Mouse (Mus musculus): ENCODE data around the gene Gm42669. TPM values are rescaled to one million over a fixed set of nuclear protein-coding genes. Genes with fewer than 3 reads are reported as not detected.

The Gm42669 gene
- polyA plus RNA-seq, 1 experiment from 2014 or later = 0.26 TPM

DNA sequence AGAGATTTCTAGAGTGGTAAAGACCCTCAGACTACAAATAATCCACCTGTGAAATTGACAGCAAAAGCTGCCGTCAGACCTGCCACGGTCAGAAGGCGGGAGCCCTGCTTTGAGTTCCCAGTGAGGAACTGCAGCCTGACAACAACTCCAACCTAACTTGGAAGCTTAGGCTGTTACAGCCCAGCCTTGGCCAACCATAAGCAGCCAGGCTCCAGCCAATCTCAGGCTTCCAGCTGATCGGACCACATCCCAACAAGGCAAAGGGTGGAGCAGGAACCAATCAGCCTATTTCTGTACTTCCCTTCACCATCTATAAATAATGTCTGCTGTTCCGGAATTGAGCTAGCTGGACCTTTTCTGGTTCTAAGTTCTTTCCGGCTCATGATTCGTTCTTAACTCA lies 14.5 kb downstream of the Gm42669 start:
- 56% methylated on average over 7 of the region's 7 CpGs for WGBS
- no peaks in the 10 kb centered on the region for H3K9me3 ChIP-seq (replicated peaks)
- H3K4me1 ChIP-seq (replicated peaks) = 0 out of 2 replicates have a peak, but pooled peaks cover 3% of the 10 kb centered on the region
- no peak overlapping the region for H3K9ac ChIP-seq
- H3K36me3 ChIP-seq = no peaks in the 10 kb centered on the region
- H3K4me3 ChIP-seq = no peak overlapping the region
- no peaks in the 10 kb centered on the region for H3K27me3 ChIP-seq
- H3K27ac ChIP-seq = no peak overlapping the region
- 0 out of 2 replicates have a peak overlapping the region, but pooled peaks have one; percentile 13 for H3K4me2 ChIP-seq
- no peak for ATAC-seq (replicated peaks; ENCODE audit: insufficient number of reproducible peaks, insufficient read depth, low FRiP score, low read depth)

DNA sequence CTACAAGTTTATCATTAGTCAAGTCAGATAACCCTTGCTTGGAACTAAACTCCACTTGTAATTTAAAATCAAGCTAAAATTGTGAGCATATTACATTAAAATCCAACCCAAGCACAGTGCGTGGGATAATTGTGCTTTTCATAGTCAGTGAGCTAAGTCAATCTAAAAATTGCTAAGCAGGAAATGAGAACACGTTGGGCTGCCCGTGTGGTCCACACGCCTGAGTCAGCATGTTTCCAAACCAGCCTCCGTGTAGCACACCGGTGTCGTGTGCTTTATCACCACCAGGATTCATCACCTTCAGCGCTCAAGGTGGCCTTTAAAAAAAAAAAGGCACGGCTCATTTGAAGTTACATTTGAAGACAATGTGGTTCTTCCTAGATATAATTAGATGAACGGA lies 16.9 kb downstream of the Gm42669 start:
- Histone ChIP-seq H3K9me3 (replicated peaks) (no peaks in the 10 kb centered on the region), H3K27ac (no peak overlapping the region), H3K27me3 (no peaks in the 10 kb centered on the region), H3K4me2 (no peak overlapping the region), H3K9ac (no peak overlapping the region), H3K4me1 (replicated peaks) (0 out of 2 replicates have a peak, but pooled peaks cover 3% of the 10 kb centered on the region), H3K36me3 (no peaks in the 10 kb centered on the region), H3K4me3 (no peak overlapping the region)
- ATAC-seq (replicated peaks; ENCODE audit: insufficient number of reproducible peaks, insufficient read depth, low FRiP score, low read depth) = no peak
- 72% methylated on average over 10 of the region's 10 CpGs for WGBS

- Histone ChIP-seq H3K9ac (no peak overlapping the region), H3K9me3 (replicated peaks) (no peaks in the 10 kb centered on the region), H3K4me2 (no peak overlapping the region), H3K27ac (no peak overlapping the region), H3K27me3 (no peaks in the 10 kb centered on the region), H3K4me1 (replicated peaks) (no peaks in the 10 kb centered on the region), H3K4me3 (no peak overlapping the region), H3K36me3 (no peaks in the 10 kb centered on the region)
- no peak for ATAC-seq (replicated peaks; ENCODE audit: insufficient number of reproducible peaks, insufficient read depth, low FRiP score, low read depth)
- 85% methylated on average over 3 of the region's 3 CpGs for WGBS
Observed at GRCm38 (mm10) chr5:107528856-107529255, 21.4 kb downstream of the Gm42669 start.

DNA sequence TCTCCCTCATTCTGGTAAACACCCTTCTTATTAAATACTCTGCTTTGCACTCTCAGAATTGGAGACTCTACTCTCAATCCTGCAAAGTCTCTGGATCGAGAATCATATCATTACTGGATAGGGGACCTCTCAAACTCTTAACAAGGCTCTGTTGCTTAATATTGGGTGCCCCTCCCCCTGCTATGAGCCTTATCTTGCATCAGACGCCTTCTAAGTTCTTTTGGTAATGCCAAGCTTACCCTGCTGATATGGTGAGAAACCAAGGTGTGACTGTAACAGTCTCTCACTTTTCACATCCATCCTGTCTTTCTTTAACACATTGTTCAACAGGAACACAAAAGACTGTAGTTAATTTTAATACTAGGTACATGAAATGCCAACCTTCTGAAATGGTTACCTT lies 26.2 kb downstream of the Gm42669 start:
- H3K36me3 ChIP-seq = no peaks in the 10 kb centered on the region
- no peaks in the 10 kb centered on the region for H3K9me3 ChIP-seq (replicated peaks)
- no peak overlapping the region for H3K9ac ChIP-seq
- no peaks in the 10 kb centered on the region for H3K27me3 ChIP-seq
- H3K4me2 ChIP-seq = no peak overlapping the region
- no peak overlapping the region for H3K27ac ChIP-seq
- WGBS = 42% methylated on average over 2 of the region's 2 CpGs
- H3K4me1 ChIP-seq (replicated peaks) = no peaks in the 10 kb centered on the region
- H3K4me3 ChIP-seq = no peak overlapping the region
- no peak for ATAC-seq (replicated peaks; ENCODE audit: insufficient number of reproducible peaks, insufficient read depth, low FRiP score, low read depth)

- Histone ChIP-seq H3K4me2 (no peak within 1 kb of the TSS), H3K9me3 (replicated peaks) (no peaks in the 10 kb centered on the region), H3K27me3 (no peaks in the 10 kb centered on the region), H3K36me3 (no peaks in the 10 kb centered on the region), H3K27ac (no peak within 1 kb of the TSS), H3K4me3 (no peak within 1 kb of the TSS), H3K4me1 (replicated peaks) (no peaks in the 10 kb centered on the region), H3K9ac (no peak within 1 kb of the TSS)
- no peak for ATAC-seq (replicated peaks; ENCODE audit: insufficient number of reproducible peaks, insufficient read depth, low FRiP score, low read depth)
- 69% methylated on average over 15 of the region's 15 CpGs for WGBS
Observed at GRCm38 (mm10) chr5:107534581-107534980, 27.2 kb downstream of the Gm42669 start, which contains the start of gene 1700028K03Rik. Gene 1700028K03Rik (plus strand): TSS chr5:107534709.

DNA sequence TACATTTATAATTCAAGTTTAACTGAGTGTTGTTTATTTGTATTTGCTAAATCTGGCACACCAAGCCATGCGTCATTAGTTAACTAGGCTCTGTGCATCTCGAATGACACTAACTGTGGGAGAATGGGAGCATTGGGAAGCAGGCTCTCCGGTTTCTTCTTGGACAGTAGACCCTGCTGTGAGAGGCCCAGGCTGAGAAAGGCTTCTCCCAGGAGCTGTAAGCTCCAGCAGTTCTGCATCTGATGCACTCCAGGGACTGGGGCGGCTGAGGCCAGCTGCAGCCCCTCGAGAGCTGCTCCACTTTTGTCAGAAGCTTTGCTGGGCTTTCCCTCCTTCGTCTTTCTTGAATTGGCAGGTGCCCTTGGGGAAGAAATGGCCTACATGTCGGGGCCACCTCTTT lies 34.3 kb downstream of the Gm42669 start:
- Histone ChIP-seq H3K27ac (no peak overlapping the region), H3K4me2 (no peak overlapping the region), H3K4me3 (no peak overlapping the region), H3K36me3 (no peaks in the 10 kb centered on the region), H3K9ac (no peak overlapping the region), H3K27me3 (no peaks in the 10 kb centered on the region), H3K4me1 (replicated peaks) (0 out of 2 replicates have a peak, but pooled peaks cover 2% of the 10 kb centered on the region), H3K9me3 (replicated peaks) (no peaks in the 10 kb centered on the region)
- WGBS = 54% methylated on average over 7 of the region's 7 CpGs
- ATAC-seq (replicated peaks; ENCODE audit: insufficient number of reproducible peaks, insufficient read depth, low FRiP score, low read depth) = no peak

DNA sequence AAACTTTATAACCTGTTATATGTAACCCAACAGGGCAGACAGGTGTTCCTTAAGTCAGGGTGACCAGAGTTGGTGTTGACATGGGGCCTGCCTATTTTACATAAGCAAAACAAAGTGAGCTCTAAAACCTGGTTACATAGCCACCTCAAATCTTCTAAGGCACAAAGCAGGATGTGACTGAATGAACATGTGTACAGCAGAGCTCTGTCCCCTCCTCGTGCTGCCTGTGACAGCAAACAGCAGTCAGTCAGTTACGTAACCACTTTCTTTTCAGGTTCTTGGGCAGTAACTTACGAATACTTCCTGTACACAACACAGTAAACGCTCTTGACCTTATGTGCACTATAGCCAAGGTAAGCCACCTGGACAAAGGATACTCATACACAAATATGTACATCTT lies 38.5 kb downstream of the Gm42669 start:
- Histone ChIP-seq H3K9me3 (replicated peaks) (no peaks in the 10 kb centered on the region), H3K4me1 (replicated peaks) (0 out of 2 replicates have a peak, but pooled peaks cover 2% of the 10 kb centered on the region), H3K9ac (no peak overlapping the region), H3K27me3 (no peaks in the 10 kb centered on the region), H3K27ac (no peak overlapping the region), H3K36me3 (no peaks in the 10 kb centered on the region; the same call in 1 of the 2 replicates), H3K4me3 (no peak overlapping the region), H3K4me2 (no peak overlapping the region)
- no peak for ATAC-seq (replicated peaks; ENCODE audit: insufficient number of reproducible peaks, insufficient read depth, low FRiP score, low read depth)
- WGBS = 70% methylated on average over 4 of the region's 4 CpGs

GRCm38 (mm10) chr5:107547955-107548354 lies 40.5 kb downstream of the Gm42669 start:
- Histone ChIP-seq H3K4me2 (no peak overlapping the region), H3K27ac (no peak overlapping the region), H3K4me1 (replicated peaks) (0 out of 2 replicates have a peak, but pooled peaks cover 2% of the 10 kb centered on the region), H3K4me3 (no peak overlapping the region), H3K36me3 (no peaks in the 10 kb centered on the region; the same call in 1 of the 2 replicates), H3K9ac (no peak overlapping the region), H3K9me3 (replicated peaks) (no peaks in the 10 kb centered on the region), H3K27me3 (no peaks in the 10 kb centered on the region)
- no peak for ATAC-seq (replicated peaks; ENCODE audit: insufficient number of reproducible peaks, insufficient read depth, low FRiP score, low read depth)
- WGBS = 70% methylated on average over 3 of the region's 3 CpGs

GRCm38 (mm10) chr5:107548444-107548843 lies 41.0 kb downstream of the Gm42669 start:
- Histone ChIP-seq H3K27me3 (no peaks in the 10 kb centered on the region), H3K4me3 (no peak overlapping the region), H3K4me2 (no peak overlapping the region), H3K4me1 (replicated peaks) (0 out of 2 replicates have a peak, but pooled peaks cover 2% of the 10 kb centered on the region), H3K27ac (no peak overlapping the region), H3K36me3 (no peaks in the 10 kb centered on the region; the same call in 1 of the 2 replicates), H3K9me3 (replicated peaks) (no peaks in the 10 kb centered on the region), H3K9ac (no peak overlapping the region)
- no peak for ATAC-seq (replicated peaks; ENCODE audit: insufficient number of reproducible peaks, insufficient read depth, low FRiP score, low read depth)
- WGBS = 85% methylated on average over 3 of the region's 3 CpGs

DNA sequence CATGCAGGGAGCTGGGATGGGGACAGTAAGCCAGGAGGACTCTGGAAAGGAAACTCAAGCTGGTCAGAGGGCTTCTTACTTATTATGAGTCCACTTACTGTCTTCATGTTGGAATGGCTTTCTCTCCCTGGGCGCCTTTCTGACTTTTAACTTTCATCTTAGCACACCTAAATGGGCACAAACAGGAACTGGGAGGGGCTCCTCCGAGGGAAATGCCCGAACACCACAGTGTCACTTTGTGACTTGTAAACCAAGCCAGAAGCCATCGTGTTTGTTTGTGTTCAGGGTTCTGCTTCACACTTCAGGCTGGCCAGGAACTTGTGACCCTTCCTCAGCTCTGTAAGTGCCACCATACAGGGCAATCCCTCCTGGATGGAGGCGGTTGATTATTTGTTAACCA lies 46.9 kb downstream of the Gm42669 start:
- Histone ChIP-seq H3K4me2 (no peak overlapping the region), H3K4me3 (no peak overlapping the region), H3K36me3 (peaks cover 27% of the 10 kb centered on the region), H3K27me3 (no peaks in the 10 kb centered on the region), H3K9ac (no peak overlapping the region), H3K27ac (no peak overlapping the region), H3K4me1 (replicated peaks) (no peaks in the 10 kb centered on the region), H3K9me3 (replicated peaks) (no peaks in the 10 kb centered on the region)
- 76% methylated on average over 5 of the region's 5 CpGs for WGBS
- ATAC-seq (replicated peaks; ENCODE audit: insufficient number of reproducible peaks, insufficient read depth, low FRiP score, low read depth) = no peak

DNA sequence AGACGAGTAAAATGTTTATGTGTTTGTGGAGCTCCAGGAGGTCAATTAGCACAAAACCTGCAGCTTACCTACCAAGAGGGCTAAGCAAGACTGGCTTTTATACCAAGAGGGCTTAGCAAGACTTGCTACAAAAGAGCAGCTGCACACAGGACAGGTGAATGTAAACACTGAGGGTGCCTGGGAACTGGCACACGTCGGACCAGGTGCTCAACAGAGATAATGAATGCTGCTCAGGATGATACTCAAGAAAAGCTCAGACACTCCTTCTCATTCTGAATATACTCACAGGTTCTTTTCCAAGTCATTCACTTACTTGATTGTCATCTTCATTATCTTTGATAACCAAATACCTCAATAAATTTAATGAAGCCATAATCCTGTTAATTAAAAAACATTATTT lies 49.5 kb downstream of the Gm42669 start:
- Histone ChIP-seq H3K9ac (no peak overlapping the region), H3K27me3 (no peaks in the 10 kb centered on the region), H3K4me3 (no peak overlapping the region), H3K27ac (no peak overlapping the region), H3K36me3 (peaks cover 41% of the 10 kb centered on the region), H3K4me1 (replicated peaks) (no peaks in the 10 kb centered on the region), H3K9me3 (replicated peaks) (no peaks in the 10 kb centered on the region), H3K4me2 (no peak overlapping the region)
- WGBS = 78% methylated on average over 3 of the region's 3 CpGs
- no peak for ATAC-seq (replicated peaks; ENCODE audit: insufficient number of reproducible peaks, insufficient read depth, low FRiP score, low read depth)

DNA sequence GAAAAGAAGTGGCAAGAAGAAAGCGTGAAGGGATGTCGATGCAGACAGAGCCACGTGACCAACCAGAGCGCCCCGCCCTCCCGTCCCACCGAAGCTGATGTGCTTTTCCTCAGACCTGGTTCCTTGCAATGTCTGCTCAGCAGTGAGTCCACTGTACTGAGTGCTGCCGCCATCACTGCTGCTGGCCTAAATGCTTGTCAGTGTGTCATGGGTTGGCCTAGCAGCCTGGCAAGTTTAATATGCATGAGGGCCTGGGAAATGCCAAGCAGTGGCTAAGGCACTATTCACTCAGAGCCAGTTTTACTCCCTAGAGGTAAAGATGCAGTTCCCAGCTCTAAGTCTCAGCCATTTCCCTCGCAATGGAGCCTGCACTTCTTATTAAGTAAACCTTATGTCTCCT lies 61.7 kb downstream of the Gm42669 start:
- Histone ChIP-seq H3K4me2 (no peak overlapping the region), H3K36me3 (peaks cover 51% of the 10 kb centered on the region), H3K4me3 (no peak overlapping the region), H3K27me3 (no peaks in the 10 kb centered on the region), H3K27ac (no peak overlapping the region), H3K4me1 (replicated peaks) (no peaks in the 10 kb centered on the region), H3K9ac (no peak overlapping the region), H3K9me3 (replicated peaks) (no peaks in the 10 kb centered on the region)
- ATAC-seq (replicated peaks; ENCODE audit: insufficient number of reproducible peaks, insufficient read depth, low FRiP score, low read depth) = no peak
- 95% methylated on average over 9 of the region's 9 CpGs for WGBS
